Mouse (Mus musculus) lung, embryonic 16.5 days (tissue): ENCODE measurements at regions not wholly inside any gene's neighbourhood (a gene's known extent, or its start where the extent isn't known, plus 50 kb on each side); places are given as distances from the start of the nearest gene placed in this dataset.
A peak's percentile ranks its signal among the peaks of the same experiment; 100 is the strongest.

ENCODE experiments used
- ATAC-seq: fragments of 200-750 bp; cut with Nextera tagmentation; 2 replicates; pipeline ENCODE4 v1.8.0; 2017; ENCODE audit warnings: low read depth, mild to moderate bottlenecking, moderate library complexity
- H3K27ac ChIP-seq: fragments of 300-500 bp; sonication (generic); 2 replicates; pipeline ENCODE4 v1.5.1; 2014; ENCODE audit warnings: mild to moderate bottlenecking, control low read depth, low read length
- H3K27me3 ChIP-seq: fragments of 300-500 bp; sonication (generic); 2 replicates; pipeline ENCODE4 v1.6.1; 2014; ENCODE audit warnings: low read depth, low read length, mixed read lengths; ENCODE audit not compliant: control insufficient read depth, insufficient read depth
- H3K36me3 ChIP-seq: fragments of 300-500 bp; sonication (generic); 2 replicates; pipeline ENCODE4 v1.6.1; 2014; ENCODE audit warnings: low read length; ENCODE audit not compliant: control insufficient read depth, insufficient read depth
- H3K4me1 ChIP-seq: fragments of 300-500 bp; sonication (generic); replicated peaks from 2 replicates; pipeline ENCODE4 v1.6.1; 2014; ENCODE audit warnings: low read length, mixed read lengths; ENCODE audit not compliant: control insufficient read depth, insufficient read depth
- H3K4me2 ChIP-seq: fragments of 300-500 bp; sonication (generic); 2 replicates; pipeline ENCODE4 v1.6.1; 2014; ENCODE audit warnings: low read depth, low read length, control low read depth
- H3K4me3 ChIP-seq: fragments of 300-500 bp; sonication (generic); 2 replicates; pipeline ENCODE4 v1.5.1; 2014; ENCODE audit warnings: mild to moderate bottlenecking, low read length, control low read depth
- H3K9ac ChIP-seq: fragments of 300-500 bp; sonication (generic); 2 replicates; pipeline ENCODE4 v1.6.1; 2014; ENCODE audit warnings: low read length, control low read depth
- H3K9me3 ChIP-seq: fragments of 300-500 bp; sonication (generic); 2 replicates; pipeline ENCODE4 v1.6.1; 2016; ENCODE audit warnings: low read length; ENCODE audit not compliant: control insufficient read depth
- WGBS: fragments of 180-500 bp; shearing (Covaris S2); extraction: QIAGEN DNeasy Blood & Tissue Kit; methylation state at CpG from one replicate; pipeline ENCODE4 v1.1.7; 2014; 5-methylcytosine and 5-hydroxymethylcytosine counted together

- Histone ChIP-seq H3K9ac (no peak overlapping the region), H3K4me2 (no peak overlapping the region), H3K27ac (no peak overlapping the region), H3K4me3 (no peak overlapping the region), H3K36me3 (no peaks in the 10 kb centered on the region), H3K9me3 (no peaks in the 10 kb centered on the region), H3K4me1 (no peaks in the 10 kb centered on the region), H3K27me3 (no peaks in the 10 kb centered on the region)
- ATAC-seq: no peak
- 70% methylated on average over 6 of the region's 6 CpGs for WGBS
These were observed 254.7 kb upstream of the Prickle1 start for GRCm38 (mm10) chr15:93850388-93850787.

DNA sequence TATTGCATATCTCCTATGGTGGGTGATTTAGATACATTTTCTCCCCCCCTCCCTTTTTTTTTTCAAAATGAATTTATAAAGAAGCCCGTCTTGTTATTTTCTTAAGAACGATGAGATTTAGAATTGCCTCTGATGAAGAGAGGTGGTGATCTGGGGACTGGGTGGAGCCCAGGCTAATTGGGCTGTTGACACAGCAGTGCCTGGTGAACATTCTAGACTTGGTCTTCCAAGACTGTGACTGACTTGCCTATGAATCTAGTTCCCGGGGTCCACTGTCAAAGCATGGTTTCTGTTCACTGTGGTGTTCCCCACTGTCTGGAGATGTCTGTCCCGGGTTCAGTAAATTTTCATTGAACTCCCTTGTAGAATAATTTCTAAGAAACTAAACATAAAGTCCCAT, 253.1 kb upstream of the Prickle1 start:
- Histone ChIP-seq H3K27ac (no peak overlapping the region), H3K27me3 (no peaks in the 10 kb centered on the region), H3K4me1 (no peaks in the 10 kb centered on the region), H3K9ac (no peak overlapping the region), H3K9me3 (no peaks in the 10 kb centered on the region), H3K4me3 (no peak overlapping the region), H3K4me2 (no peak overlapping the region), H3K36me3 (no peaks in the 10 kb centered on the region)
- no peak for ATAC-seq
- 85% methylated on average over 4 of the region's 4 CpGs for WGBS

DNA sequence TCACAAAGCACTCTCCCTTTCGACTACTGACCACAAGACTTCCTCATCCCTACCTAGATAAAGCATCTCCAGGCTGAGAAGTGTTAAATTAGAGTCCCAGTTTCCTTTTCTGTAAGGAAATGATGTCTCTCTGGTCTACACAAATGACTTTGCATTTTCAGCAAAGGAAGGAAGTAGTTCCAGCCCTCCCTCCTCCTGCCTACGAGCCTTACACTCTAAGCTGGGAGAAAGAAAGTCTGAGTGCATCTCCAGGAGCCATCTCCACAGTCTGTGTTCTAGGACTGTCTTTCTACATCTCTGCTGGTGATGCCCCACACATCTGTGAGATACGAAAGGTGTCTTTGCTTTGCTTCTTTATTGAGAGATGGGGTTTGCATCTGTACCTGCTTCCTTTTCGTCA, 251.1 kb upstream of the Prickle1 start:
- Histone ChIP-seq H3K27me3 (no peaks in the 10 kb centered on the region), H3K4me2 (no peak overlapping the region), H3K36me3 (no peaks in the 10 kb centered on the region), H3K27ac (no peak overlapping the region), H3K9ac (no peak overlapping the region), H3K9me3 (no peaks in the 10 kb centered on the region), H3K4me1 (no peaks in the 10 kb centered on the region), H3K4me3 (no peak overlapping the region)
- ATAC-seq: no peak
- WGBS: 80% methylated on average over 4 of the region's 4 CpGs

DNA sequence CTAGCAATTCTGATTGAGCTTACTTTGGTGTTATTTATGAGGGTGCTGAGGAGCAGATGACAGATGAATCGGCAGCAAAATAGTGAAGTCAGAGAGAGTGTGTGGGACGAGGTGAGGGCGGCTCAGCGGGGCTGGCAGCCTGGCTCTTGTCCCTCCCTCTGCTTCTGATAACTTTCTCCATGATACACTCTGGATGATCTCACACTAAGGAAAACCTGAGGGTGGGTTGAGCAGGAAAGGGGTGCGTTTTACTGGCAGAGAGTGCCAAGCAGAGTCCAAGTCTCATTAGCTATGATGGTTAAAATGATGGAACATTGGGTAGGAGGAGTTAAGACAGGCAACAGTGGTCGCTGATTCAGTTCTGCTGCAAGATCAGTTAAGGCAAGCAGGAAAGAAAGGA, 250.1 kb upstream of the Prickle1 start:
- Histone ChIP-seq H3K36me3 (no peaks in the 10 kb centered on the region), H3K27me3 (no peaks in the 10 kb centered on the region), H3K4me2 (no peak overlapping the region), H3K9ac (no peak overlapping the region), H3K4me3 (no peak overlapping the region), H3K4me1 (no peaks in the 10 kb centered on the region), H3K27ac (no peak overlapping the region), H3K9me3 (no peaks in the 10 kb centered on the region)
- 43% methylated on average over 6 of the region's 6 CpGs for WGBS
- ATAC-seq: peak; percentile 31; the same call in 1 of the 2 replicates

DNA sequence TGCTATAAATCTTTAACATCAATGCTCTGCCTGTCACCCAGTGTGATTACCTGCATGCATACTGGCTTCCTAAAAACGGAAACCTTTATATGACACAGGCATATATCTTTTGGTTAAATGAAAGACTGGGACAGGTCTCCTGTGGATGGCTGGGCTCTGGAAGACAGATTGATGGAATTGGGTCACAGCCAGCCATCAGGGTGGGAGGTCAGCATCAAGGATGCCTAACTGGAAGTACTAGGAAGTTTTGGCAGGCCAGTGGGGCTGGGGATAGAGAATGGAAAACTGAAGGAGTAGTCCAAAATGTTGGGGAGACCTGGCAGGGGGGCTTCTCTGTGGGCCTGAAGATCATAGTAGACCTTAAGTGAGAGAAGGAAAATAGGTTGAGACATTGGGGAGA, 237.3 kb upstream of the Prickle1 start:
- Histone ChIP-seq H3K4me2 (no peak overlapping the region; the same call in 1 of the 2 replicates), H3K36me3 (no peaks in the 10 kb centered on the region)
- no peak for ATAC-seq

GRCm38 (mm10) chr15:93832431-93832936, 236.8 kb upstream of the Prickle1 start:
- Histone ChIP-seq H3K27ac (no peak overlapping the region), H3K4me2 (peak overlapping the region; percentile 37), H3K36me3 (no peaks in the 10 kb centered on the region), H3K4me3 (no peak overlapping the region), H3K9me3 (no peaks in the 10 kb centered on the region), H3K27me3 (no peaks in the 10 kb centered on the region), H3K4me1 (peaks cover 5% of the 10 kb centered on the region), H3K9ac (0 out of 2 replicates have a peak overlapping the region, but pooled peaks have one; percentile 0)
- ATAC-seq: peak; percentile 80
- 46% methylated on average over 14 of the region's 14 CpGs for WGBS

More for the DNA sequence above, 237.3 kb upstream of the Prickle1 start:
- 69% methylated on average over 1 of the region's 1 CpGs for WGBS
- Histone ChIP-seq H3K9ac (no peak overlapping the region), H3K4me3 (no peak overlapping the region), H3K9me3 (no peaks in the 10 kb centered on the region), H3K4me1 (peaks cover 5% of the 10 kb centered on the region), H3K27me3 (no peaks in the 10 kb centered on the region), H3K27ac (no peak overlapping the region)

- H3K27me3 ChIP-seq: no peaks in the 10 kb centered on the region
- H3K27ac ChIP-seq: no peak overlapping the region
- no peaks in the 10 kb centered on the region for H3K9me3 ChIP-seq
- no peak overlapping the region for H3K4me2 ChIP-seq
- H3K36me3 ChIP-seq: no peaks in the 10 kb centered on the region
- WGBS: 87% methylated on average over 3 of the region's 3 CpGs
- H3K4me3 ChIP-seq: no peak overlapping the region
- H3K9ac ChIP-seq: no peak overlapping the region
- ATAC-seq: no peak
- H3K4me1 ChIP-seq: peaks cover 5% of the 10 kb centered on the region
These were observed 235.5 kb upstream of the Prickle1 start for GRCm38 (mm10) chr15:93831148-93831547.

DNA sequence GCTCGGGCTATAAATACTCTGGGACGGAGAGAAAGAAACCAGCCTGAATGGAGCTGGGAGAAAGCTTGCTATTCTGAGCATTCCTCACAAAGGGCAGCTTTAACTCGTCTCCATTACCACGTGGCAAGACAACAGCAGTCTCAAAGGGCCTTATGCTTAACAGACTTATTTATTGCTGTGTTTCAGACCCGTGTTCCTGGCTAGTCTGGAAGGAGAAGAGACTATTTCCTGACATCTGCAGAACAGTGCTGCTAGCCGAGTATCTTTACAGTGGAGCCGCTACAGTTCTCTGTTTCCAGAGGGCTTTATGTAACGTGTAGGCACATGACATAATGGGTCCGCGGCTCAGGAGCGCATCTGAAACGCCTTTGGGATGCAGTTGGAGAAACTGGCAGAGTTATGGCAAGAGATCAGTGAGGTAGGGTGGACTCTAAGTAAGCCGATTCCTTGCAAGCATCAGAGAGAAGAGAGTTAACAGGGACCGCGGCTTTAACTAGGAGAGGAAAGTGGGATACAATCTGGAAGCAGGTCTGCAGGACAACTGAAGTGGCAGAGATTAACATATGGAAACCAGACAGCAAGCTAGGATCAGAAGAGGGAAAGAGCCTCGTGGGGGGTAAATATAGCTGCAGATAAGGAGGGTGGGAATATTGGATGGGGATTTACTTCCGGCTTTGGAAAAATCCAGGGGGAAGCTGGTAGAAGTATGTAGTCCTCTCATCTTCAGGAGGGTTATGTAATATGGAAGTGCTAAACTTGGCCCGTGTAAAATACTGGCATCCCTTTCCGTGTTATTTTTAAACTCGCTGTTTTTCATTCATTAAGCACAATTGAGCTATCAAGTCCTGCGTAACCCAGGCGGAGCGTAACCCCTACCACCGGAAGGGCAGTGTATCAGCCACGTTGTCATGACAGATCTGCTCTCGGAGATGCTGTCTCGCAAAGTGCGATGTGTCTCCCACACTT, 229.3 kb upstream of the Prickle1 start:
- H3K36me3 ChIP-seq: no peaks in the 10 kb centered on the region
- H3K9ac ChIP-seq: peak overlapping the region; percentile 25; the same call in 1 of the 2 replicates
- ATAC-seq: peak; percentile 93
- no peaks in the 10 kb centered on the region for H3K9me3 ChIP-seq
- no peaks in the 10 kb centered on the region for H3K27me3 ChIP-seq
- peak overlapping the region; percentile 74 for H3K27ac ChIP-seq
- peaks cover 5% of the 10 kb centered on the region; the same call in 1 of the 2 replicates for H3K4me1 ChIP-seq
- 35% methylated on average over 28 of the region's 28 CpGs for WGBS
- H3K4me3 ChIP-seq: peak overlapping the region; percentile 18
- H3K4me2 ChIP-seq: peak overlapping the region; percentile 41

DNA sequence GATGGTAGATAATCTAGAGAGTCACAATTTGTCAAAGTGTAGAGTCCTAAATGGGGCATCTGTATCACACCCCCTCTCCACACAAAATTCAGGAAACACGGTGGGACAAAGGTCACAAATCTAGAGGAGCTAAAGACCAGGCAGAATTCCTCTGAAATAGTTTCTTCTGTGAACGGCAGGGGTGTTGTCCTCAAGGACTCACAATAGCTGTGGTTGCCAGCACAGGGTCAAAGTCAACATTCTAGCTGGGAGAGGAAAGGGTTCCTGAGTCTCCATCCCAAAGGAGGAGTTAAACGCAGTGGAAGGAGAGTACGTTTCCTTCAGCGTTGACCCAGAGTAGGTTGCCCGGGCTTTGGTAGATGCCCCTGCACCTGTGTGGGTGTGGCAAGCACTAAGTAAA, 225.5 kb upstream of the Prickle1 start:
- no peak overlapping the region for H3K4me3 ChIP-seq
- no peaks in the 10 kb centered on the region for H3K36me3 ChIP-seq
- H3K9me3 ChIP-seq: no peaks in the 10 kb centered on the region
- no peaks in the 10 kb centered on the region for H3K27me3 ChIP-seq
- peaks cover 7% of the 10 kb centered on the region; the same call in 1 of the 2 replicates for H3K4me1 ChIP-seq
- no peak overlapping the region for H3K4me2 ChIP-seq
- H3K27ac ChIP-seq: no peak overlapping the region
- WGBS: 52% methylated on average over 6 of the region's 6 CpGs
- no peak overlapping the region for H3K9ac ChIP-seq
- ATAC-seq: no peak
